Mouse (Mus musculus): Measurements from ENCODE around the gene Il12b.

DNA sequence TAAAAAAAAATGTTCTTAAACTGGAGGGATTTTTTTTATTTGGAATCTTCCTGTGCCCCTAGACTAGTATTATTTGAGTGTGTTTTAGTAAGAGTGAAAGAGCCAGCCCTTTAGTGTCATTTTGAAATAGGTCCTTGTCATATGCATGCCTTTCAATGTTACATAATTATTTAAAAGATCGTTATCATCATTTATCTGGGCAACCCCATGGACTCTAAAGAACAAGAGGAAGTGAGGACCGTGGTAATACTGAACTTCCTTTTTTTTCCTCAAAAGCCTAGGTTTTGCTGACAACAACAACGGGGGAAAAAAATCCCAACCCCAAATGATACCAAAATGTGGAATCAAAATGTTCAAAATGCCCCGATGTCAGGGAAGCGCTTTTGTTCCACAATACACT, 22.0 kb upstream of the Il12b start:
- TF ChIP-seq CTCF (IDR thresholded peaks at IDR 0.05; ENCODE audit: borderline replicate concordance, extremely low read depth, insufficient read depth, insufficient read length), result no peak
- TF ChIP-seq POLR2A (IDR thresholded peaks at IDR 0.05; ENCODE audit: borderline replicate concordance, extremely low read depth, insufficient read depth, insufficient read length, poor library complexity, severe bottlenecking), result no peak
